Mouse (Mus musculus): Measurements from ENCODE around the gene Gm9736. TPM values are rescaled to one million over a fixed set of nuclear protein-coding genes. Genes with fewer than 3 reads are reported as not detected.
"Not testable (repeated sequence)": the region's sequence is repeated elsewhere in the genome, so short reads cannot be mapped to it uniquely, and the experiment has no call there.

Gm9736 gene
- polyA plus RNA-seq, 1 experiment from 2014 or later = not detected

- no peak overlapping the region for H3K9ac ChIP-seq (replicated peaks; ENCODE audit: low read length)
- no peaks in the 10 kb centered on the region for H3K9me3 ChIP-seq (ENCODE audit: control insufficient read depth, low read length)
- no peaks in the 10 kb centered on the region for H3K36me3 ChIP-seq (ENCODE audit: control insufficient read depth, insufficient read depth, low read length)
- H3K4me2 ChIP-seq (ENCODE audit: low read length) = no peak overlapping the region
- ATAC-seq (ENCODE audit: low FRiP score, low TSS enrichment) (no peak), DNase-seq (no peak)
- no peak overlapping the region for H3K4me3 ChIP-seq (replicated peaks; ENCODE audit: low read depth, low read length)
- H3K4me1 ChIP-seq (ENCODE audit: control insufficient read depth, insufficient read depth, low read length) = no peaks in the 10 kb centered on the region
- 78% methylated on average over 4 of the region's 4 CpGs for WGBS
- no peaks in the 10 kb centered on the region for H3K27me3 ChIP-seq (ENCODE audit: control insufficient read depth, insufficient read depth, low read length)
- H3K27ac ChIP-seq (replicated peaks; ENCODE audit: low read depth, low read length) = no peak overlapping the region
Measured at GRCm38 (mm10) chr10:77713734-77714133, 37.4 kb downstream of the Gm9736 start.

- not testable (repeated sequence) for H3K36me3 ChIP-seq (ENCODE audit: control insufficient read depth, insufficient read depth, low read length); ATAC-seq (ENCODE audit: low FRiP score, low TSS enrichment)
Measured at GRCm38 (mm10) chr10:77711157-77711556, 40.0 kb downstream of the Gm9736 start, which contains the start of gene Gm10024. Gene Gm10024 (plus strand): TSS chr10:77711457.

GRCm38 (mm10) chr10:77709831-77710230 lies 41.3 kb downstream of the Gm9736 start:
- no peaks in the 10 kb centered on the region for H3K27me3 ChIP-seq (ENCODE audit: control insufficient read depth, insufficient read depth, low read length)

More at GRCm38 (mm10) chr10:77711157-77711556, 40.0 kb downstream of the Gm9736 start, which contains the start of gene Gm10024:
- H3K27me3 ChIP-seq (ENCODE audit: control insufficient read depth, insufficient read depth, low read length); H3K27ac ChIP-seq (replicated peaks; ENCODE audit: low read depth, low read length); H3K9ac ChIP-seq (replicated peaks; ENCODE audit: low read length); H3K9me3 ChIP-seq (ENCODE audit: control insufficient read depth, low read length); H3K4me2 ChIP-seq (ENCODE audit: low read length); DNase-seq; H3K4me3 ChIP-seq (replicated peaks; ENCODE audit: low read depth, low read length); H3K4me1 ChIP-seq (ENCODE audit: control insufficient read depth, insufficient read depth, low read length): not testable (repeated sequence)

GRCm38 (mm10) chr10:77706326-77706725 lies 44.8 kb downstream of the Gm9736 start, which contains the start of gene Gm10272:
Gene Gm10272 (plus strand): TSS chr10:77706626.
- no peaks in the 10 kb centered on the region for H3K36me3 ChIP-seq (ENCODE audit: control insufficient read depth, insufficient read depth, low read length)
- WGBS = 88% methylated on average over 1 of the region's 1 CpGs
- H3K27ac ChIP-seq (replicated peaks; ENCODE audit: low read depth, low read length) = no peak within 1 kb of the TSS
- DNase-seq = no peak
- H3K9ac ChIP-seq (replicated peaks; ENCODE audit: low read length) = no peak within 1 kb of the TSS
- ATAC-seq (ENCODE audit: low FRiP score, low TSS enrichment) = no peak
- no peak within 1 kb of the TSS for H3K4me2 ChIP-seq (ENCODE audit: low read length)
- no peaks in the 10 kb centered on the region for H3K27me3 ChIP-seq (ENCODE audit: control insufficient read depth, insufficient read depth, low read length)
- H3K9me3 ChIP-seq (ENCODE audit: control insufficient read depth, low read length) = 0 out of 2 replicates have a peak, but pooled peaks cover 5% of the 10 kb centered on the region
- H3K4me3 ChIP-seq (replicated peaks; ENCODE audit: low read depth, low read length) = no peak within 1 kb of the TSS
- H3K4me1 ChIP-seq (ENCODE audit: control insufficient read depth, insufficient read depth, low read length) = no peaks in the 10 kb centered on the region

More at GRCm38 (mm10) chr10:77709831-77710230, 41.3 kb downstream of the Gm9736 start:
- no peaks in the 10 kb centered on the region for H3K4me1 ChIP-seq (ENCODE audit: control insufficient read depth, insufficient read depth, low read length)
- H3K36me3 ChIP-seq (ENCODE audit: control insufficient read depth, insufficient read depth, low read length) = no peaks in the 10 kb centered on the region
- peak; percentile 28 for DNase-seq
- no peak overlapping the region for H3K9ac ChIP-seq (replicated peaks; ENCODE audit: low read length)
- H3K4me2 ChIP-seq (ENCODE audit: low read length) = no peak overlapping the region
- 0 out of 2 replicates have a peak, but pooled peaks cover 2% of the 10 kb centered on the region for H3K9me3 ChIP-seq (ENCODE audit: control insufficient read depth, low read length)
- no peak overlapping the region for H3K27ac ChIP-seq (replicated peaks; ENCODE audit: low read depth, low read length)
- no peak for ATAC-seq (ENCODE audit: low FRiP score, low TSS enrichment)
- H3K4me3 ChIP-seq (replicated peaks; ENCODE audit: low read depth, low read length) = no peak overlapping the region
- WGBS = 78% methylated on average over 3 of the region's 3 CpGs

Other genes starting within 250 kb of the Gm9736 start
- 37.4 and 41.2 TPM in 2 replicates for gene Fam207a, start 235.6 kb downstream of the Gm9736 start, polyA plus RNA-seq (2014; fragmentation: Nextera tagmentation; extraction: Ambion mirVana)
- gene Itgb2, start 221.1 kb downstream of the Gm9736 start, polyA plus RNA-seq (2014; fragmentation: Nextera tagmentation; extraction: Ambion mirVana) = 0.49 and 0.91 TPM in 2 replicates
- 52.1 and 71.8 TPM in 2 replicates for gene Pttg1ip, start 169.6 kb downstream of the Gm9736 start, polyA plus RNA-seq (2014; fragmentation: Nextera tagmentation; extraction: Ambion mirVana)
- gene Sumo3, start 145.3 kb downstream of the Gm9736 start, polyA plus RNA-seq (2014; fragmentation: Nextera tagmentation; extraction: Ambion mirVana) = 253 and 287 TPM in 2 replicates
- 16.3 TPM in 1 of 2 replicates, not detected in the other for gene Gm49325, start 145.2 kb downstream of the Gm9736 start, polyA plus RNA-seq (2014; fragmentation: Nextera tagmentation; extraction: Ambion mirVana)
- gene Ube2g2, start 129.1 kb downstream of the Gm9736 start, polyA plus RNA-seq (2014; fragmentation: Nextera tagmentation; extraction: Ambion mirVana) = 55.6 and 66.6 TPM in 2 replicates
- 0.88 and 1.3 TPM in 2 replicates for gene Tspear, start 64.8 kb downstream of the Gm9736 start, polyA plus RNA-seq (2014; fragmentation: Nextera tagmentation; extraction: Ambion mirVana)
- gene Gm19402, start 60.6 kb downstream of the Gm9736 start, polyA plus RNA-seq (2014; fragmentation: Nextera tagmentation; extraction: Ambion mirVana) = not detected in 2 replicates
- not detected in 2 replicates for gene Gm9508, start 54.1 kb downstream of the Gm9736 start, polyA plus RNA-seq (2014; fragmentation: Nextera tagmentation; extraction: Ambion mirVana)
- not detected in 2 replicates for gene Gm10272, start 44.7 kb downstream of the Gm9736 start, polyA plus RNA-seq (2014; fragmentation: Nextera tagmentation; extraction: Ambion mirVana)
- not detected in 2 replicates for gene Gm10024, start 39.9 kb downstream of the Gm9736 start, polyA plus RNA-seq (2014; fragmentation: Nextera tagmentation; extraction: Ambion mirVana)
- not detected in 2 replicates for gene Gm10142, start 35.5 kb downstream of the Gm9736 start, polyA plus RNA-seq (2014; fragmentation: Nextera tagmentation; extraction: Ambion mirVana)
- gene Krtap12-1, start 30.8 kb downstream of the Gm9736 start, polyA plus RNA-seq (2014; fragmentation: Nextera tagmentation; extraction: Ambion mirVana) = not detected in 2 replicates
- not detected in 2 replicates for gene Gm10100, start 24.9 kb downstream of the Gm9736 start, polyA plus RNA-seq (2014; fragmentation: Nextera tagmentation; extraction: Ambion mirVana)
- not detected in 2 replicates for gene Gm18596, start 8.7 kb downstream of the Gm9736 start, polyA plus RNA-seq (2014; fragmentation: Nextera tagmentation; extraction: Ambion mirVana)
- gene Gm3233, start 8.3 kb upstream of the Gm9736 start, polyA plus RNA-seq (2014; fragmentation: Nextera tagmentation; extraction: Ambion mirVana) = not detected in 2 replicates
- gene Gm3238, start 20.0 kb upstream of the Gm9736 start, polyA plus RNA-seq (2014; fragmentation: Nextera tagmentation; extraction: Ambion mirVana) = not detected in 2 replicates
- not detected in 2 replicates for gene Gm7138, start 25.6 kb upstream of the Gm9736 start, polyA plus RNA-seq (2014; fragmentation: Nextera tagmentation; extraction: Ambion mirVana)
- not detected in 2 replicates for gene Gm3250, start 31.2 kb upstream of the Gm9736 start, polyA plus RNA-seq (2014; fragmentation: Nextera tagmentation; extraction: Ambion mirVana)
- not detected in 2 replicates for gene Gm7137, start 36.8 kb upstream of the Gm9736 start, polyA plus RNA-seq (2014; fragmentation: Nextera tagmentation; extraction: Ambion mirVana)
- gene Gm9639, start 43.7 kb upstream of the Gm9736 start, polyA plus RNA-seq (2014; fragmentation: Nextera tagmentation; extraction: Ambion mirVana) = not detected in 2 replicates
- not detected in 2 replicates for gene Gm19668, start 47.8 kb upstream of the Gm9736 start, polyA plus RNA-seq (2014; fragmentation: Nextera tagmentation; extraction: Ambion mirVana)
- not detected in 2 replicates for gene Gm9507, start 60.5 kb upstream of the Gm9736 start, polyA plus RNA-seq (2014; fragmentation: Nextera tagmentation; extraction: Ambion mirVana)
- not detected in 2 replicates for gene Gm2696, start 63.3 kb upstream of the Gm9736 start, polyA plus RNA-seq (2014; fragmentation: Nextera tagmentation; extraction: Ambion mirVana)
- gene Krtap10-4, start 75.7 kb upstream of the Gm9736 start, polyA plus RNA-seq (2014; fragmentation: Nextera tagmentation; extraction: Ambion mirVana) = not detected in 2 replicates
- not detected in 2 replicates for gene Krtap10-10, start 84.6 kb upstream of the Gm9736 start, polyA plus RNA-seq (2014; fragmentation: Nextera tagmentation; extraction: Ambion mirVana)
- not detected in 2 replicates for gene Gm36176, start 95.4 kb upstream of the Gm9736 start, polyA plus RNA-seq (2014; fragmentation: Nextera tagmentation; extraction: Ambion mirVana)
- gene Gm10318, start 101.5 kb upstream of the Gm9736 start, polyA plus RNA-seq (2014; fragmentation: Nextera tagmentation; extraction: Ambion mirVana) = not detected in 2 replicates
- not detected in 2 replicates for gene Gm3285, start 110.6 kb upstream of the Gm9736 start, polyA plus RNA-seq (2014; fragmentation: Nextera tagmentation; extraction: Ambion mirVana)
- gene Lrrc3, start 151.2 kb upstream of the Gm9736 start, polyA plus RNA-seq (2014; fragmentation: Nextera tagmentation; extraction: Ambion mirVana) = 14.3 and 15.7 TPM in 2 replicates
- gene Trpm2, start 219.2 kb upstream of the Gm9736 start, polyA plus RNA-seq (2014; fragmentation: Nextera tagmentation; extraction: Ambion mirVana) = 3.6 TPM in 2 replicates
- gene 1810043G02Rik, start 227.2 kb upstream of the Gm9736 start, polyA plus RNA-seq (2014; fragmentation: Nextera tagmentation; extraction: Ambion mirVana) = 41.0 and 45.3 TPM in 2 replicates

Measured in midbrain, embryonic 14.5 days (tissue).